Mouse (Mus musculus) lung, embryonic 16.5 days (tissue): ENCODE measurements around the gene 0610037L13Rik. TPM values are rescaled to one million over a fixed set of nuclear protein-coding genes. Genes with fewer than 3 reads are reported as not detected.

Experiments used
- polyA plus RNA-seq: library from polyadenylated mRNA; unstranded; fragments of >200 nt; fragmentation: Nextera tagmentation; extraction: Ambion mirVana; gene quantifications from 2 replicates; pipeline ENCODE4 v1.2.1, GENCODE M21; 2015

The 0610037L13Rik gene
- polyA plus RNA-seq, 1 experiment from 2014 or later = 121 TPM

Other genes with a start within 250 kb of the 0610037L13Rik start
- not detected in 2 replicates for gene Dmrtb1, start 205.6 kb upstream of the 0610037L13Rik start, polyA plus RNA-seq
- gene Lrp8, start 87.6 kb upstream of the 0610037L13Rik start, polyA plus RNA-seq = 0.26 and 0.40 TPM in 2 replicates
- gene Magoh, start 10.1 kb upstream of the 0610037L13Rik start, polyA plus RNA-seq = 176 and 181 TPM in 2 replicates
- gene Cpt2, start 33.8 kb downstream of the 0610037L13Rik start, polyA plus RNA-seq = 43.7 and 51.1 TPM in 2 replicates
- 0.16 and 0.19 TPM in 2 replicates for gene Slc1a7, start 78.5 kb downstream of the 0610037L13Rik start, polyA plus RNA-seq
- 1.5 and 1.8 TPM in 2 replicates for gene Podn, start 206.6 kb downstream of the 0610037L13Rik start, polyA plus RNA-seq